Mouse (Mus musculus) liver, embryonic 14 days (tissue): ENCODE results near the gene Adig. TPM values are rescaled to one million over a fixed set of nuclear protein-coding genes. Genes with fewer than 3 reads are reported as not detected.

Experiments
- polyA plus RNA-seq: library from polyadenylated mRNA; depleted of rRNA; stranded (reverse); fragments of >200 nt; gene quantifications from 2 replicates; pipeline ENCODE4 v1.2.3, GENCODE M21; 2012; rRNA removed

Adig gene
- polyA plus RNA-seq: not detected in 2 replicates

GRCm38 (mm10) chr2:158501836-158502812, at the start of gene Adig:
Gene Adig, plus strand, starts transcription at chr2:158502612.

GRCm38 (mm10) chr2:158512528-158512927, 10.1 kb downstream of the Adig start, which contains the start of gene Arhgap40:
Gene Arhgap40, plus strand, starts transcription at chr2:158512796.

Other genes with a start within 250 kb of the Adig start
- 0.01 TPM in 1 of 2 replicates, not detected in the other for gene Bpi, start 244.5 kb upstream of the Adig start, polyA plus RNA-seq
- 23.4 and 29.4 TPM in 2 replicates for gene Lbp, start 196.1 kb upstream of the Adig start, polyA plus RNA-seq
- 2.1 and 2.3 TPM in 2 replicates for gene Snhg11, start 127.0 kb upstream of the Adig start, polyA plus RNA-seq
- gene Ralgapb, start 92.8 kb upstream of the Adig start, polyA plus RNA-seq: 4.8 and 5.3 TPM in 2 replicates
- gene Arhgap40, start 10.2 kb downstream of the Adig start, polyA plus RNA-seq: 0.34 TPM in 1 of 2 replicates, not detected in the other
- 0.02 TPM in 1 of 2 replicates, not detected in the other for gene Slc32a1, start 108.2 kb downstream of the Adig start, polyA plus RNA-seq
- 3.3 and 3.7 TPM in 2 replicates for gene Actr5, start 122.3 kb downstream of the Adig start, polyA plus RNA-seq
- 0.25 and 0.32 TPM in 2 replicates for gene Ppp1r16b, start 162.8 kb downstream of the Adig start, polyA plus RNA-seq